Mouse (Mus musculus) forebrain, embryonic 10.5 days (tissue): ENCODE data around the gene Sbf2. TPM values are rescaled to one million over a fixed set of nuclear protein-coding genes. Genes with fewer than 3 reads are reported as not detected.

Experiments
- DNase-seq: peaks from one replicate; pipeline ENCODE4 v3.0.0-alpha.2; 2017; ENCODE audit warnings: low spot score; ENCODE audit errors: extremely low spot score
- H3K27ac ChIP-seq: fragments of 300-500 bp; sonication (generic); 2 replicates; pipeline ENCODE4 v1.5.1; 2016; ENCODE audit warnings: mild to moderate bottlenecking
- H3K27me3 ChIP-seq: fragments of 300-500 bp; sonication (generic); 2 replicates; pipeline ENCODE4 v1.6.1; 2016; ENCODE audit warnings: mild to moderate bottlenecking; ENCODE audit not compliant: poor library complexity, severe bottlenecking
- H3K36me3 ChIP-seq: fragments of 300-500 bp; sonication (generic); replicated peaks from 2 replicates; pipeline ENCODE4 v1.6.1; 2016; ENCODE audit warnings: mild to moderate bottlenecking, moderate library complexity
- H3K4me1 ChIP-seq: fragments of 300-500 bp; sonication (generic); 2 replicates; pipeline ENCODE4 v1.6.1; 2016
- H3K4me3 ChIP-seq: fragments of 300-500 bp; sonication (generic); 2 replicates; pipeline ENCODE4 v1.5.1; 2016; ENCODE audit warnings: mild to moderate bottlenecking, moderate library complexity
- H3K9me3 ChIP-seq: fragments of 300-500 bp; sonication (generic); 2 replicates; pipeline ENCODE4 v1.6.1; 2016; ENCODE audit warnings: mild to moderate bottlenecking, moderate library complexity
- WGBS: fragments of 180-500 bp; shearing (Covaris S2); methylation state at CpG from one replicate; pipeline ENCODE4 v1.1.7; 2016; 5-methylcytosine and 5-hydroxymethylcytosine counted together
- polyA plus RNA-seq: library from polyadenylated mRNA; unstranded; fragments of >200 nt; fragmentation: Nextera tagmentation; extraction: Ambion mirVana; gene quantifications from 2 replicates; pipeline ENCODE4 v1.2.1, GENCODE M21; 2016

Sbf2 gene
- polyA plus RNA-seq, 1 experiment from 2014 or later: 32.3 TPM

- 94% methylated on average over 5 of the region's 5 CpGs for WGBS
- no peak for DNase-seq
- H3K27ac ChIP-seq: no peak overlapping the region
- peaks cover 81% of the 10 kb centered on the region for H3K36me3 ChIP-seq
- no peaks in the 10 kb centered on the region for H3K4me1 ChIP-seq
- H3K4me3 ChIP-seq: no peak overlapping the region
- H3K9me3 ChIP-seq: no peaks in the 10 kb centered on the region; the same call in 1 of the 2 replicates
- H3K27me3 ChIP-seq: no peaks in the 10 kb centered on the region
Measured at GRCm38 (mm10) chr7:110325381-110326110, 289.2 kb downstream of the Sbf2 start.

GRCm38 (mm10) chr7:110324852-110325251 is 289.9 kb downstream of the Sbf2 start:
- WGBS: 97% methylated on average over 1 of the region's 1 CpGs
- no peaks in the 10 kb centered on the region for H3K27me3 ChIP-seq
- no peaks in the 10 kb centered on the region for H3K4me1 ChIP-seq
- no peak overlapping the region for H3K4me3 ChIP-seq
- peaks cover 85% of the 10 kb centered on the region for H3K36me3 ChIP-seq
- no peak overlapping the region for H3K27ac ChIP-seq
- no peak for DNase-seq
- H3K9me3 ChIP-seq: no peaks in the 10 kb centered on the region; the same call in 1 of the 2 replicates

DNA sequence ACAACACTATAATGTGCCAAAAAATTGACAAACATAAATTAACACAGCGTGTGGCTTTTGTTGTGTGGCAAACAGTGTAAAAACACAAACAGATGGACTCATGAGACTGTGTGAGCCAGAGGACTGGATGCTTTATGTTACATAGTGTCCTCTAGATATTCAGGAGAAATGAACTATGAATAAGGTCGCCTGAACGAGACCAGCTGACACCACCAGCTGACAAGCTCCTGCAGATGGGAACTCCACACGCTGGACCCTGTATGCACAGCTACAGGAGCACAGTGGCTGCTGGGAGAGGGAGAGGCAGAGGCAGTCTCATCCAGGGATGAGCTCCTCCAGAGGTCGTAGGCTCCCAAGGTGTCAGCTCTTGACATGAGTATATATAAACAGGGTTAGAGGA is 293.6 kb downstream of the Sbf2 start:
- Histone ChIP-seq H3K4me3 (no peak overlapping the region), H3K27ac (no peak overlapping the region), H3K9me3 (no peaks in the 10 kb centered on the region; the same call in 1 of the 2 replicates), H3K27me3 (no peaks in the 10 kb centered on the region), H3K36me3 (peaks cover 71% of the 10 kb centered on the region), H3K4me1 (no peaks in the 10 kb centered on the region)
- DNase-seq: no peak
- 87% methylated on average over 5 of the region's 5 CpGs for WGBS

- Histone ChIP-seq H3K27ac (no peak overlapping the region), H3K27me3 (no peaks in the 10 kb centered on the region), H3K9me3 (no peaks in the 10 kb centered on the region; the same call in 1 of the 2 replicates), H3K36me3 (peaks cover 71% of the 10 kb centered on the region), H3K4me1 (no peaks in the 10 kb centered on the region), H3K4me3 (no peak overlapping the region)
- WGBS: 89% methylated on average over 6 of the region's 6 CpGs
- DNase-seq: no peak
Measured at GRCm38 (mm10) chr7:110318971-110319519, 295.7 kb downstream of the Sbf2 start.

- Histone ChIP-seq H3K4me3 (no peak overlapping the region), H3K36me3 (peaks cover 75% of the 10 kb centered on the region), H3K27me3 (no peaks in the 10 kb centered on the region), H3K9me3 (no peaks in the 10 kb centered on the region; the same call in 1 of the 2 replicates), H3K4me1 (peaks cover 2% of the 10 kb centered on the region; the same call in 1 of the 2 replicates), H3K27ac (no peak overlapping the region)
- DNase-seq: no peak
- WGBS: 90% methylated on average over 4 of the region's 4 CpGs
Measured at GRCm38 (mm10) chr7:110317412-110317811, 297.3 kb downstream of the Sbf2 start.

DNA sequence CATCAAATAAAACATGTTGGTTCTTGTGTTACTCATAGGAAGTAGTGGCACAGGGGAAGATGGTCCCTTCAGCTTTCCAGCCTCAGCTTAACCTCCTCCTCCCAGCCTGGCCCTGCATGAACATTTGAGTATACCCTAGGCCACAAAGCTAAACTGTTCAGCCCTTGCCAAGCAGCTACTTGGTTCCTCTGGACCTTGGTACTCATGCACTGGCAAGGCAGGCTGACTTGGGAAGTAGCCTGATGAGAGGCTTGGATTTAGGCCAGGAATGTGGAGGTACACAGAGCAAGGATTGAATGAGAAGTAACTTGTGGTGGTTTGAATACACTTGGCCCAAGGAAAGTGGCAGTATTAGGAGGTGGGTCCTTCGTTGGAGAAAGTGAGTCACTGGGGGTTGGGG is 299.4 kb downstream of the Sbf2 start:
- peaks cover 82% of the 10 kb centered on the region for H3K36me3 ChIP-seq

DNA sequence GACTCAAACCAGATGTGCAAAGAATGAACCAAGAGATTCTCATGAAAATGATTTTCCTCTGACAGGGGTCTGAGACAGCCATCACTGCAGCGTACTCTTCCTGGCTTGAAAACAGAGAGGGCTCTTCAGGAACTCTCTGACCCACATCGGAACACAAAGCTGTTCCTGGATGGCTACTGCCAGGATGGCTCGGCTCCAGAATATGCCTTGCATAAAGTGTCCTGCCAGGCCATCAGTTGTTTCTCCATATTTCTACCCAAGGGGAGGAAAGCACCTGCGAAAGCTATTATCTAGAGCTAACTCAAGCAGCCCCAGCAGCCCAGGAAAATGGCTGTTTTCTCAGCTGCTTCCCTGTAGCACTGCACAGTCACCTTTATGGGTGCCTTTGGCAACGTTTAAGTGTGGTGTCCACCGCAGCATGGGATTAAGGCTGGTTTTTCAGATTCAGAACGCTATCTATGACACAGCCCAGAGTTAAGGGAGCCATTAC is 300.3 kb downstream of the Sbf2 start:
- DNase-seq: no peak
- 94% methylated on average over 7 of the region's 7 CpGs for WGBS

More for the DNA sequence above, 299.4 kb downstream of the Sbf2 start:
- no peak for DNase-seq
- 96% methylated on average over 1 of the region's 1 CpGs for WGBS
- H3K27ac ChIP-seq: no peak overlapping the region
- H3K9me3 ChIP-seq: no peaks in the 10 kb centered on the region; the same call in 1 of the 2 replicates
- no peaks in the 10 kb centered on the region for H3K27me3 ChIP-seq
- H3K4me3 ChIP-seq: no peak overlapping the region
- peaks cover 11% of the 10 kb centered on the region; the same call in 1 of the 2 replicates for H3K4me1 ChIP-seq

DNA sequence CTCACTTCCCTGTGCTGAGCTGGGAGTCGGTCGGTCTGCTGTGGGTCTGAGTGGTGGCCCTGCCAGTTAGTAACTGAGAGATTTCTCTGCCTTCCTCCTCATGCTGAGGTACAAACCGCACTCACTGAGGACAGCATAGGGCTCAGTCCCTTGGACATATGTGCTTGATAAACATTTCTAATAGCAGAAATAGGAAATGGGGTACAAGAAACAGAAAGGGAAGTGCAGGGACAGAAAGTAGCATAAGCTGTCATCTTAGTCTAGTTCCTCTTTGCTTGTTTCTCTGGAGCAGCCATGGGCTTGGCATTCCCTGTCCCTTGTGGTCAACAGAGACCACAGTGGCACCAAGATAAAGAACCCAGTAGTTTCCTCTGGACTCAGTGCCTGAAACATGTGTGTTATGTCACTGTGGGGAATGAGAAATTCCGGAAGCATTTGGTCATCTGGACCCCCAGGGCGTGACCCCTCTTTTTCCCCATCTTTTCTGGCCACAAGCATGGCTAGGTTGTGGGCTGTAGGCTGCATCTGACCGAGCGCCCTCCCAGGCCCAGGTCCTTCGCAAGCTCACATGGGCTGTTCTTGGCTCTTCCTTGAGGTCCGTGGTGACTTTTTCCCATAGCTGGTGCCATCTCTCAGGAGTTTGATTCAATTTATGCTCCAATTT is 301.2 kb downstream of the Sbf2 start:
- DNase-seq: no peak
- Histone ChIP-seq H3K27ac (no peak overlapping the region), H3K4me3 (no peak overlapping the region), H3K4me1 (peaks cover 11% of the 10 kb centered on the region; the same call in 1 of the 2 replicates), H3K36me3 (peaks cover 79% of the 10 kb centered on the region), H3K27me3 (no peaks in the 10 kb centered on the region), H3K9me3 (no peaks in the 10 kb centered on the region; the same call in 1 of the 2 replicates)
- 92% methylated on average over 9 of the region's 9 CpGs for WGBS

More for the DNA sequence above, 300.3 kb downstream of the Sbf2 start:
- no peak overlapping the region for H3K27ac ChIP-seq
- no peaks in the 10 kb centered on the region; the same call in 1 of the 2 replicates for H3K9me3 ChIP-seq
- H3K36me3 ChIP-seq: peaks cover 78% of the 10 kb centered on the region
- H3K27me3 ChIP-seq: no peaks in the 10 kb centered on the region
- peaks cover 11% of the 10 kb centered on the region; the same call in 1 of the 2 replicates for H3K4me1 ChIP-seq
- H3K4me3 ChIP-seq: no peak overlapping the region

GRCm38 (mm10) chr7:110309246-110309645 is 305.5 kb downstream of the Sbf2 start:
- WGBS: 96% methylated on average over 8 of the region's 8 CpGs
- DNase-seq: no peak
- Histone ChIP-seq H3K36me3 (peaks cover 58% of the 10 kb centered on the region), H3K27ac (no peak overlapping the region), H3K4me1 (peaks cover 19% of the 10 kb centered on the region), H3K27me3 (no peaks in the 10 kb centered on the region), H3K4me3 (no peak overlapping the region), H3K9me3 (no peaks in the 10 kb centered on the region)

DNA sequence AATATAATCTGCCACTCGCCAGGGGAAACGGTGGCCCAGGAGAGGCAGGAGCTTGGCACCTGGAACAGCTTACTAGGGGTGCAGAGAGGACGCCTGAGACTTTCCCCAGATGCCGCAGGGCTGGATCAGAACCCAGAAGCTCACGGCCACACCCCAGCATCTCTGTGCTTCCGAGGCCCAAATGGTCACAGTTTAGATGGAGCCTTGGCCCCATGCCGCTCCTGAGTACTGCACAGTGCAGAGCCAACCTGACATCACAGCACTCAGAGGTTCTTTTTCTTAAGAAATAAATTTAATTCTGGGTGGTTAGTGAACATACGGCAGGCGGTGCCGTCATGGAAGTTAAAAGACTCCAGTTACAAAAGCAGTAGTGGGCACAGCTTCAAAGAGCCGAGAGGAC is 307.0 kb downstream of the Sbf2 start:
- peaks cover 43% of the 10 kb centered on the region for H3K36me3 ChIP-seq

GRCm38 (mm10) chr7:110306281-110306680 is 308.4 kb downstream of the Sbf2 start:
- DNase-seq: no peak
- H3K36me3 ChIP-seq: peaks cover 28% of the 10 kb centered on the region
- no peak overlapping the region for H3K27ac ChIP-seq
- no peaks in the 10 kb centered on the region for H3K9me3 ChIP-seq
- H3K4me3 ChIP-seq: no peak overlapping the region
- no peaks in the 10 kb centered on the region for H3K27me3 ChIP-seq
- peaks cover 12% of the 10 kb centered on the region for H3K4me1 ChIP-seq
- 71% methylated on average over 5 of the region's 5 CpGs for WGBS

More for the DNA sequence above, 307.0 kb downstream of the Sbf2 start:
- Histone ChIP-seq H3K27me3 (no peaks in the 10 kb centered on the region), H3K27ac (no peak overlapping the region), H3K4me1 (peaks cover 19% of the 10 kb centered on the region), H3K4me3 (no peak overlapping the region), H3K9me3 (no peaks in the 10 kb centered on the region)
- 90% methylated on average over 11 of the region's 11 CpGs for WGBS
- no peak for DNase-seq

- WGBS: 93% methylated on average over 4 of the region's 4 CpGs
Measured at GRCm38 (mm10) chr7:110305486-110305885, 309.2 kb downstream of the Sbf2 start.

More at GRCm38 (mm10) chr7:110305486-110305885, 309.2 kb downstream of the Sbf2 start:
- DNase-seq: no peak
- H3K9me3 ChIP-seq: no peaks in the 10 kb centered on the region
- H3K27ac ChIP-seq: no peak overlapping the region
- H3K27me3 ChIP-seq: no peaks in the 10 kb centered on the region
- peaks cover 9% of the 10 kb centered on the region for H3K4me1 ChIP-seq
- no peak overlapping the region for H3K4me3 ChIP-seq
- H3K36me3 ChIP-seq: peaks cover 23% of the 10 kb centered on the region
